27 mouse cellular contexts compared by ENCODE assay signal in genomic region chrX:130212227-130212626, GRCm38 (mm10).
"Had no signal": no experiment of that assay in that cellular context is flagged by ENCODE, and none has a peak within 500 bp of the region (broad histone marks: within the 10 kb centered on the region; RNA-seq: fewer than 3 reads in every experiment).

No protein-coding gene starts in this region.

- H3K27me3 ChIP-seq: heart, embryonic 13.5 days; heart, embryonic 15.5 days; hindbrain, embryonic 13.5 days; hindbrain, embryonic 15.5 days; kidney, embryonic 15.5 days; limb, embryonic 12.5 days; liver, embryonic 13.5 days had no signal

- H3K9me3 ChIP-seq: heart, embryonic 13.5 days; heart, embryonic 15.5 days; hindbrain, embryonic 13.5 days; hindbrain, embryonic 15.5 days; kidney, embryonic 15.5 days; limb, embryonic 10.5 days; limb, embryonic 12.5 days; liver, embryonic 13.5 days had no signal

- H3K4me3 ChIP-seq: gastrocnemius, adult 2 months; heart, adult 2 months; heart, embryonic 13.5 days; heart, embryonic 15.5 days; hindbrain, embryonic 13.5 days; hindbrain, embryonic 15.5 days; kidney, embryonic 15.5 days; limb, embryonic 10.5 days; limb, embryonic 12.5 days; liver, embryonic 13.5 days had no signal

- DNase-seq: gastrocnemius, adult 2 months; gastrocnemius, postnatal 10 days; gastrocnemius, postnatal 25 days; heart, adult 11 months; heart, adult 2 months; heart, postnatal 14 days; heart, postnatal 36 days; kidney, adult 11 months; kidney, adult 2 months; kidney, adult 9 months; kidney, postnatal 14 days; kidney, postnatal 36 days; layer of hippocampus, adult 9-11 months; layer of hippocampus, postnatal 36 days; liver, embryonic 13.5 days had no signal

- H3K27ac ChIP-seq: gastrocnemius, adult 2 months; heart, adult 2 months; heart, embryonic 13.5 days; heart, embryonic 15.5 days; hindbrain, embryonic 13.5 days; hindbrain, embryonic 15.5 days; hindbrain, postnatal 0 days; kidney, embryonic 15.5 days; kidney, postnatal 0 days; limb, embryonic 10.5 days; limb, embryonic 12.5 days; liver, embryonic 13.5 days had no signal

- H3K4me2 ChIP-seq: heart, embryonic 11.5 days; heart, embryonic 13.5 days; heart, embryonic 15.5 days; hindbrain, embryonic 13.5 days; hindbrain, embryonic 15.5 days; kidney, embryonic 15.5 days; limb, embryonic 12.5 days; liver, embryonic 11.5 days; liver, embryonic 13.5 days had no signal

- H3K4me1 ChIP-seq: heart, embryonic 13.5 days; heart, embryonic 15.5 days; hindbrain, embryonic 13.5 days; hindbrain, embryonic 15.5 days; kidney, embryonic 15.5 days; limb, embryonic 10.5 days; limb, embryonic 12.5 days; liver, embryonic 13.5 days had no signal

- ATAC-seq: hindbrain, postnatal 0 days; intestine, embryonic 16.5 days had no signal

- H3K9ac ChIP-seq: heart, embryonic 13.5 days; heart, embryonic 15.5 days; hindbrain, embryonic 13.5 days; hindbrain, embryonic 15.5 days; kidney, embryonic 15.5 days; limb, embryonic 12.5 days; liver, embryonic 13.5 days had no signal

- H3K36me3 ChIP-seq: heart, embryonic 13.5 days; heart, embryonic 15.5 days; hindbrain, embryonic 13.5 days; hindbrain, embryonic 15.5 days; kidney, embryonic 15.5 days; limb, embryonic 10.5 days; limb, embryonic 12.5 days; liver, embryonic 13.5 days had no signal
